ENCODE assay signal across 8 mouse cellular contexts in genomic region chr2:152727795-152728510, GRCm38 (mm10). TPM values are rescaled to one million over a fixed set of nuclear protein-coding genes. Genes with fewer than 3 reads are reported as not detected.
DNase-seq lines count a peak whose midpoint lies in the region; ATAC-seq and TF ChIP-seq lines count a peak whose summit lies in the region.

No protein-coding gene starts in this region.

- no peaks in the 10 kb centered on the region for H3K27me3 ChIP-seq in kidney, embryonic 14.5 days (ENCODE audit: control insufficient read depth, insufficient read depth, low read length)
- no peaks in the 10 kb centered on the region for H3K27me3 ChIP-seq in lung, postnatal 0 days (replicated peaks; ENCODE audit: insufficient read depth, low read length)

- no peaks in the 10 kb centered on the region for H3K9me3 ChIP-seq in kidney, embryonic 14.5 days (ENCODE audit: control insufficient read depth, low read length)
- H3K9me3 ChIP-seq in lung, postnatal 0 days (ENCODE audit: low read length), result no peaks in the 10 kb centered on the region

- H3K4me2 ChIP-seq in kidney, embryonic 14.5 days (replicated peaks; ENCODE audit: low read depth, low read length), result no peak overlapping the region
- no peak overlapping the region for H3K4me2 ChIP-seq in lung, postnatal 0 days (replicated peaks; ENCODE audit: low read depth, low read length)

- H3K36me3 ChIP-seq in kidney, embryonic 14.5 days (ENCODE audit: control insufficient read depth, insufficient read depth, low read length), result no peaks in the 10 kb centered on the region
- H3K36me3 ChIP-seq in lung, postnatal 0 days (ENCODE audit: insufficient read depth, low read length), result no peaks in the 10 kb centered on the region

- no peak overlapping the region for H3K9ac ChIP-seq in kidney, embryonic 14.5 days (ENCODE audit: low read depth, low read length)
- H3K9ac ChIP-seq in lung, postnatal 0 days (replicated peaks; ENCODE audit: low read depth), result no peak overlapping the region

- TF ChIP-seq CTCF in gastrocnemius, adult 2 months (IDR thresholded peaks at IDR 0.05), result no peak
- no peak for TF ChIP-seq CTCF in lung, postnatal 0 days (IDR thresholded peaks at IDR 0.05)

- WGBS in kidney, embryonic 14.5 days, result 84% methylated on average over 14 of the region's 14 CpGs
- WGBS in lung, postnatal 0 days, result 65% methylated on average over 14 of the region's 14 CpGs

- peak; percentile 53 for DNase-seq in gastrocnemius, adult 2 months
- no peak for DNase-seq in gastrocnemius, postnatal 4 days (ENCODE audit: low spot score in 2 of 2)
- peak; percentile 79 to 88 for DNase-seq in heart, adult 9 months (ENCODE audit: low spot score in 2 of 2)
- DNase-seq in lung, postnatal 0 days (ENCODE audit: low spot score), result peak; percentile 82
- DNase-seq in right cerebral cortex, adult 18-20 months, result no peak
- DNase-seq in embryo, embryonic 9.5 days (ENCODE audit: extremely low spot score), result no peak
- no peak for DNase-seq in MN1 (ENCODE audit: low spot score)

- no peak for ATAC-seq in kidney, embryonic 14.5 days (ENCODE audit: low FRiP score, low TSS enrichment)
- ATAC-seq in lung, postnatal 0 days, result peak; percentile 66

- peak overlapping the region; percentile 45 for H3K4me3 ChIP-seq in gastrocnemius, adult 2 months
- no peak overlapping the region for H3K4me3 ChIP-seq in kidney, embryonic 14.5 days (ENCODE audit: low read length)
- no peak overlapping the region for H3K4me3 ChIP-seq in lung, postnatal 0 days (ENCODE audit: low read depth, low read length)

- peaks cover 65% of the 10 kb centered on the region for H3K4me1 ChIP-seq in kidney, embryonic 14.5 days (ENCODE audit: control insufficient read depth, insufficient read depth, low read length)
- H3K4me1 ChIP-seq in lung, postnatal 0 days (ENCODE audit: insufficient read depth, low read depth, low read length), result peaks cover 40% of the 10 kb centered on the region

- TF ChIP-seq EP300 in lung, postnatal 0 days (IDR thresholded peaks at IDR 0.05), result peak; percentile 85

- intact Hi-C loops in gastrocnemius, adult 2 months (cut with DNase I), result no loop called here

- H3K27ac ChIP-seq in gastrocnemius, adult 2 months, result peak overlapping the region; percentile 89
- H3K27ac ChIP-seq in kidney, embryonic 14.5 days (ENCODE audit: low read depth, low read length), result peak overlapping the region; percentile 48; the same call in 1 of the 2 replicates
- H3K27ac ChIP-seq in lung, postnatal 0 days (ENCODE audit: low read length), result peak overlapping the region; percentile 86

RNA-seq across cellular contexts. Expression of gene Id1, which starts 8.1 kb away (rescaled TPM):
- 10 to 100 TPM in 1 of 2 experiments, 1 to 10 TPM in 1; 6.7 to 26.8 TPM for total RNA-seq in gastrocnemius, adult 2 months (2021)
- 10 to 100 TPM; 27.7 to 29.4 TPM for total RNA-seq in gastrocnemius, postnatal 4 days (2021)
- 129 and 178 TPM in 2 replicates for polyA plus RNA-seq in kidney, embryonic 14.5 days (2014; fragmentation: Nextera tagmentation; extraction: Ambion mirVana)
- 214 and 218 TPM in 2 replicates for polyA plus RNA-seq in lung, postnatal 0 days (2015; fragmentation: Nextera tagmentation; extraction: Ambion mirVana)

RNA-seq across cellular contexts. Expression of gene Cox4i2, which starts 26.0 kb away (rescaled TPM):
- total RNA-seq in gastrocnemius, adult 2 months (2021), result 1 to 10 TPM; 2.0 to 4.2 TPM
- total RNA-seq in gastrocnemius, postnatal 4 days (2021), result 1 to 10 TPM; 4.9 to 5.6 TPM
- polyA plus RNA-seq in kidney, embryonic 14.5 days (2014; fragmentation: Nextera tagmentation; extraction: Ambion mirVana), result 12.1 and 18.8 TPM in 2 replicates
- 204 and 228 TPM in 2 replicates for polyA plus RNA-seq in lung, postnatal 0 days (2015; fragmentation: Nextera tagmentation; extraction: Ambion mirVana)

RNA-seq across cellular contexts. Expression of gene Mcts2, which starts 41.1 kb away (rescaled TPM):
- 10 to 100 TPM; 11.1 to 12.8 TPM for total RNA-seq in gastrocnemius, adult 2 months (2021)
- total RNA-seq in gastrocnemius, postnatal 4 days (2021), result 10 to 100 TPM; 16.4 to 20.2 TPM
- polyA plus RNA-seq in kidney, embryonic 14.5 days (2014; fragmentation: Nextera tagmentation; extraction: Ambion mirVana), result 35.4 and 40.8 TPM in 2 replicates
- 19.4 and 20.8 TPM in 2 replicates for polyA plus RNA-seq in lung, postnatal 0 days (2015; fragmentation: Nextera tagmentation; extraction: Ambion mirVana)

RNA-seq across cellular contexts. Expression of gene H13, which starts 58.7 kb away (rescaled TPM):
- 10 to 100 TPM; 32.6 to 37.3 TPM for total RNA-seq in gastrocnemius, adult 2 months (2021)
- total RNA-seq in gastrocnemius, postnatal 4 days (2021), result 10 to 100 TPM; 84.8 to 88.2 TPM
- polyA plus RNA-seq in kidney, embryonic 14.5 days (2014; fragmentation: Nextera tagmentation; extraction: Ambion mirVana), result 127 and 147 TPM in 2 replicates
- polyA plus RNA-seq in lung, postnatal 0 days (2015; fragmentation: Nextera tagmentation; extraction: Ambion mirVana), result 110 and 127 TPM in 2 replicates

Comparison
In these comparisons a context has a peak if more than half of its experiments do, and no peak if none do; other contexts are left out.
1. DNase-seq: peak in gastrocnemius, adult 2 months (single experiment), heart, adult 9 months (2 of 2) and lung, postnatal 0 days (single experiment); none in gastrocnemius, postnatal 4 days (0 of 2), right cerebral cortex, adult 18-20 months (single experiment), embryo, embryonic 9.5 days (single experiment) and MN1 (single experiment).
2. Peak in every context shown above with its lines, with median percentiles within 50 percentile points of each other: H3K27ac ChIP-seq.